In genomic region chr16:7257366-7257765, GRCm38 (mm10) we compare ENCODE assay signal across 18 mouse cellular contexts.
DNase-seq lines count a peak whose midpoint lies in the region; TF ChIP-seq lines count a peak whose summit lies in the region.
"Had no signal": no experiment of that assay in that cellular context is flagged by ENCODE, and none has a peak within 500 bp of the region (broad histone marks: within the 10 kb centered on the region; RNA-seq: fewer than 3 reads in every experiment).

No protein-coding gene starts in this region.

- peak; percentile 13 for DNase-seq in cerebellum, adult 11-12 months
- no peak for DNase-seq in cerebellum, postnatal 4 days (ENCODE audit: low spot score in 2 of 2)
- DNase-seq in left cerebral cortex, adult 2 months (ENCODE audit: extremely low spot score in 1 of 2, low spot score in 2 of 2): peak; percentile 34 to 47
- no peak for DNase-seq in left cerebral cortex, postnatal 4 days
- DNase-seq in cerebellum, postnatal 10 days: peak; percentile 13 to 15
- DNase-seq in right cerebral cortex, postnatal 36 days (ENCODE audit: low spot score in 2 of 2): peak; percentile 49 to 62
- DNase-seq in ovary, adult 18-20 months (ENCODE audit: low spot score): no peak
- DNase-seq in thymus, postnatal 36 days: no peak
- DNase-seq: gastrocnemius, postnatal 10 days; heart, adult 2 months; kidney, adult 8-10 months; kidney, postnatal 25 days; lung, adult 2 months; lung, postnatal 36 days had no signal

- no peak overlapping the region for H3K27ac ChIP-seq in left cerebral cortex, adult 2 months
- H3K27ac ChIP-seq: forebrain, embryonic 13.5 days; heart, adult 2 months; hindbrain, embryonic 10.5 days; neural tube, embryonic 12.5 days; stomach, embryonic 15.5 days had no signal

- intact Hi-C loops in left cerebral cortex, adult 2 months (cut with DNase I): no loop called here
- intact Hi-C loops in left cerebral cortex, postnatal 4 days (cut with DNase I): no loop called here

- TF ChIP-seq CTCF in left cerebral cortex, adult 2 months (IDR thresholded peaks at IDR 0.05): no peak

- H3K4me3 ChIP-seq in left cerebral cortex, adult 2 months: no peak overlapping the region
- H3K4me3 ChIP-seq: forebrain, embryonic 13.5 days; heart, adult 2 months; hindbrain, embryonic 10.5 days; neural tube, embryonic 12.5 days; stomach, embryonic 15.5 days had no signal

Comparison
In these comparisons a context has a peak if more than half of its experiments do, and no peak if none do; other contexts are left out.
1. DNase-seq: peak in cerebellum, adult 11-12 months (single experiment), left cerebral cortex, adult 2 months (2 of 2), cerebellum, postnatal 10 days (2 of 2) and right cerebral cortex, postnatal 36 days (2 of 2); none in cerebellum, postnatal 4 days (0 of 2), left cerebral cortex, postnatal 4 days (single experiment), ovary, adult 18-20 months (single experiment) and thymus, postnatal 36 days (0 of 2).